Mouse (Mus musculus) embryonic facial prominence, embryonic 11.5 days (tissue): Measurements from ENCODE around the gene Esrra. TPM values are rescaled to one million over a fixed set of nuclear protein-coding genes. Genes with fewer than 3 reads are reported as not detected.
A peak's percentile ranks its signal among the peaks of the same experiment; 100 is the strongest.
"Not testable (repeated sequence)": the region's sequence is repeated elsewhere in the genome, so short reads cannot be mapped to it uniquely, and the experiment has no call there.

Source experiments
- ATAC-seq: fragments of 200-750 bp; cut with Nextera tagmentation; replicated peaks from 2 replicates; pipeline ENCODE4 v1.8.0; 2017; ENCODE audit warnings: low read depth; ENCODE audit not compliant: insufficient number of reproducible peaks, low FRiP score, low TSS enrichment
- DNase-seq: peaks from one replicate; pipeline ENCODE4 v3.0.0-alpha.2; 2015; ENCODE audit warnings: low spot score
- H3K27ac ChIP-seq: fragments of 300-500 bp; sonication (generic); replicated peaks from 2 replicates; pipeline ENCODE4 v1.5.1; 2014; ENCODE audit warnings: mild to moderate bottlenecking, low read depth, low read length, control low read depth
- H3K27me3 ChIP-seq: fragments of 300-500 bp; sonication (generic); 2 replicates; pipeline ENCODE4 v1.6.1; 2014; ENCODE audit warnings: mild to moderate bottlenecking, low read length, moderate library complexity, mixed read lengths; ENCODE audit not compliant: control insufficient read depth, insufficient read depth
- H3K36me3 ChIP-seq: fragments of 300-500 bp; sonication (generic); replicated peaks from 2 replicates; pipeline ENCODE4 v1.6.1; 2014; ENCODE audit warnings: low read depth, mild to moderate bottlenecking, low read length, moderate library complexity, mixed read lengths; ENCODE audit not compliant: control insufficient read depth, insufficient read depth
- H3K4me1 ChIP-seq: fragments of 300-500 bp; sonication (generic); 2 replicates; pipeline ENCODE4 v1.6.1; 2014; ENCODE audit warnings: low read length, mixed read lengths; ENCODE audit not compliant: control insufficient read depth, insufficient read depth
- H3K4me2 ChIP-seq: fragments of 300-500 bp; sonication (generic); 2 replicates; pipeline ENCODE4 v1.6.1; 2014; ENCODE audit warnings: low read depth, mild to moderate bottlenecking, control low read depth, low read length, moderate library complexity
- H3K4me3 ChIP-seq: fragments of 300-500 bp; sonication (generic); 2 replicates; pipeline ENCODE4 v1.5.1; 2014; ENCODE audit warnings: low read depth, low read length, control low read depth
- H3K9ac ChIP-seq: fragments of 300-500 bp; sonication (generic); replicated peaks from 2 replicates; pipeline ENCODE4 v1.6.1; 2014; ENCODE audit warnings: mild to moderate bottlenecking, control low read depth, low read length
- H3K9me3 ChIP-seq: fragments of 300-500 bp; sonication (generic); replicated peaks from 2 replicates; pipeline ENCODE4 v1.6.1; 2016; ENCODE audit warnings: mild to moderate bottlenecking, low read length, inconsistent platforms, mixed read lengths; ENCODE audit not compliant: control insufficient read depth
- WGBS: fragments of 180-500 bp; shearing (Covaris S2); extraction: QIAGEN DNeasy Blood & Tissue Kit; methylation state at CpG from one replicate; pipeline ENCODE4 v1.1.7; 2014; 5-methylcytosine and 5-hydroxymethylcytosine counted together
- polyA plus RNA-seq: library from polyadenylated mRNA; unstranded; fragments of >200 nt; fragmentation: Nextera tagmentation; extraction: Ambion mirVana; gene quantifications from 2 replicates; pipeline ENCODE4 v1.2.1, GENCODE M21; 2014

Gene Esrra
- polyA plus RNA-seq, 1 experiment from 2014 or later = 2.7 TPM

GRCm38 (mm10) chr19:6913991-6914390, 7.6 kb downstream of the Esrra start:
- WGBS = 82% methylated on average over 11 of the region's 11 CpGs

GRCm38 (mm10) chr19:6913036-6913435, 8.6 kb downstream of the Esrra start:
- Histone ChIP-seq H3K9ac (no peak overlapping the region), H3K9me3 (no peaks in the 10 kb centered on the region), H3K4me1 (peaks cover 5% of the 10 kb centered on the region), H3K27ac (no peak overlapping the region), H3K27me3 (no peaks in the 10 kb centered on the region), H3K4me2 (no peak overlapping the region), H3K36me3 (peaks cover 15% of the 10 kb centered on the region), H3K4me3 (no peak overlapping the region)
- ATAC-seq = no peak
- no peak for DNase-seq
- WGBS = 86% methylated on average over 6 of the region's 6 CpGs

More at GRCm38 (mm10) chr19:6913991-6914390, 7.6 kb downstream of the Esrra start:
- H3K36me3 ChIP-seq = peaks cover 15% of the 10 kb centered on the region
- H3K9ac ChIP-seq = 0 out of 2 replicates have a peak overlapping the region, but pooled peaks have one; percentile 6
- DNase-seq = no peak
- H3K4me3 ChIP-seq = no peak overlapping the region
- H3K27ac ChIP-seq = no peak overlapping the region
- ATAC-seq = no peak
- H3K27me3 ChIP-seq = no peaks in the 10 kb centered on the region
- H3K4me2 ChIP-seq = no peak overlapping the region; the same call in 1 of the 2 replicates
- H3K4me1 ChIP-seq = peaks cover 5% of the 10 kb centered on the region
- H3K9me3 ChIP-seq = no peaks in the 10 kb centered on the region

- ATAC-seq = no peak
- WGBS = 95% methylated on average over 15 of the region's 15 CpGs
- no peak overlapping the region for H3K9ac ChIP-seq
- H3K9me3 ChIP-seq = no peaks in the 10 kb centered on the region
- H3K4me2 ChIP-seq = no peak overlapping the region
- H3K36me3 ChIP-seq = peaks cover 15% of the 10 kb centered on the region
- no peak for DNase-seq
- no peak overlapping the region for H3K4me3 ChIP-seq
- no peak overlapping the region for H3K27ac ChIP-seq
- peaks cover 5% of the 10 kb centered on the region for H3K4me1 ChIP-seq
- H3K27me3 ChIP-seq = no peaks in the 10 kb centered on the region
Observed at GRCm38 (mm10) chr19:6912205-6912970, 9.2 kb downstream of the Esrra start.

- H3K27me3 ChIP-seq = no peaks in the 10 kb centered on the region
- no peak overlapping the region for H3K27ac ChIP-seq
- H3K4me2 ChIP-seq = peak overlapping the region; percentile 48
- H3K9me3 ChIP-seq = no peaks in the 10 kb centered on the region
- ATAC-seq (no peak), DNase-seq (no peak)
- peak overlapping the region; percentile 14; the same call in 1 of the 2 replicates for H3K4me3 ChIP-seq
- 0 out of 2 replicates have a peak overlapping the region, but pooled peaks have one; percentile 28 for H3K9ac ChIP-seq
- WGBS = 87% methylated on average over 19 of the region's 19 CpGs
- peaks cover 5% of the 10 kb centered on the region for H3K4me1 ChIP-seq
- H3K36me3 ChIP-seq = peaks cover 15% of the 10 kb centered on the region
Observed at GRCm38 (mm10) chr19:6911101-6912074, 10.2 kb downstream of the Esrra start.

GRCm38 (mm10) chr19:6910306-6910705, 11.3 kb downstream of the Esrra start:
- peak overlapping the region; percentile 68 for H3K9ac ChIP-seq
- H3K27ac ChIP-seq = peak overlapping the region; percentile 96
- H3K36me3 ChIP-seq = peaks cover 15% of the 10 kb centered on the region
- H3K4me3 ChIP-seq = peak overlapping the region; percentile 61
- H3K4me2 ChIP-seq = peak overlapping the region; percentile 82
- H3K9me3 ChIP-seq, H3K4me1 ChIP-seq, H3K27me3 ChIP-seq: not testable (repeated sequence)
- WGBS = under 1% methylated on average over 30 of the region's 30 CpGs
- peak; percentile 15; the same call in 1 of the 2 replicates for ATAC-seq
- peak; percentile 69 for DNase-seq

GRCm38 (mm10) chr19:6909507-6910289, 11.9 kb downstream of the Esrra start, which contains the start of the genes Trmt112 and Prdx5:
Gene Trmt112, plus strand, starts transcription at chr19:6909698.
Gene Prdx5, minus strand, starts transcription at chr19:6910106.
- no peaks in the 10 kb centered on the region for H3K27me3 ChIP-seq
- H3K9ac ChIP-seq = peak within 1 kb of the TSS; percentile 68
- 0% methylated on average over 65 of the region's 65 CpGs for WGBS
- H3K4me2 ChIP-seq = peak within 1 kb of the TSS; percentile 82
- peak; percentile 98 for DNase-seq
- H3K4me3 ChIP-seq = peak within 1 kb of the TSS; percentile 61
- peak; percentile 86 for ATAC-seq
- no peaks in the 10 kb centered on the region for H3K9me3 ChIP-seq
- peak within 1 kb of the TSS; percentile 96 for H3K27ac ChIP-seq
- peaks cover 15% of the 10 kb centered on the region for H3K36me3 ChIP-seq
- H3K4me1 ChIP-seq = peaks cover 5% of the 10 kb centered on the region

- ATAC-seq (no peak), DNase-seq (no peak)
- H3K36me3 ChIP-seq = peaks cover 15% of the 10 kb centered on the region
- peak overlapping the region; percentile 68 for H3K9ac ChIP-seq
- H3K27me3 ChIP-seq = no peaks in the 10 kb centered on the region
- H3K4me3 ChIP-seq = peak overlapping the region; percentile 61
- H3K4me2 ChIP-seq = peak overlapping the region; percentile 82
- H3K9me3 ChIP-seq = no peaks in the 10 kb centered on the region
- peaks cover 5% of the 10 kb centered on the region for H3K4me1 ChIP-seq
- 7% methylated on average over 11 of the region's 11 CpGs for WGBS
- H3K27ac ChIP-seq = peak overlapping the region; percentile 96
Observed at GRCm38 (mm10) chr19:6909021-6909420, 12.6 kb downstream of the Esrra start.
